Mouse (Mus musculus) embryonic fibroblast, embryonic 13.5 days (primary cell): ENCODE results near the gene Agpat2.

Source experiments
- CTCF ChIP-seq: IDR thresholded peaks from 2 replicates; pipeline ENCODE4 v1.5.1; 2011; ENCODE audit warnings: mild to moderate bottlenecking, control low read depth, low read length, moderate library complexity, borderline replicate concordance; ENCODE audit not compliant: insufficient read depth
- POLR2A ChIP-seq: IDR thresholded peaks from 2 replicates; pipeline ENCODE4 v1.6.1; 2011; ENCODE audit warnings: low read depth, mild to moderate bottlenecking, control low read depth, low read length, moderate library complexity

- no peak for TF ChIP-seq CTCF
- TF ChIP-seq POLR2A: no peak
These were observed 6.4 kb downstream of the Agpat2 start for GRCm38 (mm10) chr2:26597810-26598209.
